In the genomic region with DNA sequence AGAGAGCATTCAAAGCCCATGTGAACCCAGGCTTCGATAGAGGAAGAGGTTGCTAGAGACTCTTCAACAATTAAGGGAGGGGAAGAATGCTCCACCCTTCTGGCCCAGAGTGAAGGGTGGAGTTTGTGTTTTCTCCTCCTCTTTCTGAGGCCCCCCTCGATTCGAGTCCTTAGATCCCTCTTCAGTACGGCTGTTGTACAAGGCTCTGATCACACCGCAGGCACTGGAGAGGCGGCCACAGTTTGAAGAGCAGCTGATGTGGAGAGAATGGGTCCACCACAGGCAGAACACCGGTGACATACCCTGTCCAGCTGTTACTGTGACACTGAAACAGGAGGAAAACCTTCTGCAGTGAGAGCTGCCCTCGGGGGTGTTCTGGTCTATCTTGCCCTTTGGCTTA, we compare ENCODE assay signal across 12 mouse cellular contexts.
"Had no signal": no experiment of that assay in that cellular context is flagged by ENCODE, and none has a peak within 500 bp of the region (broad histone marks: within the 10 kb centered on the region; RNA-seq: fewer than 3 reads in every experiment).

No protein-coding gene starts in this region.

- H3K27ac ChIP-seq: kidney, embryonic 15.5 days; left cerebral cortex, adult 2 months; limb, embryonic 13.5 days; liver, embryonic 14.5 days; midbrain, embryonic 10.5 days; neural tube, embryonic 15.5 days had no signal

- H3K4me2 ChIP-seq: kidney, embryonic 15.5 days; limb, embryonic 13.5 days; neural tube, embryonic 15.5 days had no signal

- H3K9ac ChIP-seq: kidney, embryonic 15.5 days; limb, embryonic 13.5 days; liver, embryonic 14.5 days; neural tube, embryonic 15.5 days had no signal

- DNase-seq: kidney, adult 2 months; kidney, postnatal 14 days; midbrain, embryonic 14.5 days; right cerebral cortex, postnatal 25 days had no signal

- H3K36me3 ChIP-seq: kidney, embryonic 15.5 days; neural tube, embryonic 15.5 days had no signal

- H3K9me3 ChIP-seq: kidney, embryonic 15.5 days; limb, embryonic 13.5 days; midbrain, embryonic 10.5 days; neural tube, embryonic 15.5 days had no signal

- H3K4me3 ChIP-seq: kidney, embryonic 15.5 days; left cerebral cortex, adult 2 months; limb, embryonic 13.5 days; midbrain, embryonic 10.5 days; myocyte; neural tube, embryonic 15.5 days had no signal

- H3K27me3 ChIP-seq: kidney, embryonic 15.5 days; neural tube, embryonic 15.5 days had no signal

- H3K4me1 ChIP-seq: kidney, embryonic 15.5 days; midbrain, embryonic 10.5 days had no signal

- ATAC-seq: intestine, embryonic 16.5 days had no signal
